Comparison of ENCODE assay signal across 17 mouse cellular contexts in the genomic region with DNA sequence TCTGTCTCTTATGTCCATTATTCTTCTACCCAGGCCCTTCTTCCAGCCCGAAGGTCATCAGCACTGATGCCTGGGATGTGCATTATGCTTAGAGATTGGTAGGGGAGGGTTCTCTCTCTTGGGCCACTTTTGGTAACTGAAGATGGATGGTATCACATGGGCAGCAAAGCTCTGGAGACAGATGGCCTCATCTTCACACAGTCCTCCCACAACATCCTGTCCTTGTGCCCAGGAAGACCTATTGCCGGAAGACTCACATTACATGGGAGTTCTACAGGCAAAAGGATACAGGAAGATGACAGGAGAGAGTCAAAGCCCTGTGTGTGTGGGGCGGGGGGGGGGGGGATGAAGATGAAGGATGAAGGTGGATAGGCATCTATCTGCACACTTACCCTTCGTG.
"Had no signal": no experiment of that assay in that cellular context is flagged by ENCODE, and none has a peak within 500 bp of the region (broad histone marks: within the 10 kb centered on the region; RNA-seq: fewer than 3 reads in every experiment).

No protein-coding gene starts in this region.

- H3K4me2 ChIP-seq: liver, embryonic 13.5 days; midbrain, embryonic 12.5 days; midbrain, embryonic 15.5 days; neural tube, embryonic 12.5 days; neural tube, embryonic 15.5 days; stomach, embryonic 15.5 days had no signal

- H3K27ac ChIP-seq: layer of hippocampus, adult 2 months; liver, embryonic 13.5 days; macrophage; midbrain, embryonic 12.5 days; midbrain, embryonic 15.5 days; neural tube, embryonic 12.5 days; neural tube, embryonic 15.5 days; stomach, embryonic 15.5 days had no signal

- H3K9ac ChIP-seq: liver, embryonic 13.5 days; midbrain, embryonic 12.5 days; midbrain, embryonic 15.5 days; neural tube, embryonic 12.5 days; neural tube, embryonic 15.5 days; stomach, embryonic 15.5 days had no signal

- ATAC-seq: intestine, postnatal 0 days; midbrain, embryonic 15.5 days had no signal

- H3K4me3 ChIP-seq: layer of hippocampus, adult 2 months; liver, embryonic 13.5 days; midbrain, embryonic 12.5 days; midbrain, embryonic 15.5 days; neural tube, embryonic 12.5 days; neural tube, embryonic 15.5 days; stomach, embryonic 15.5 days had no signal

- H3K9me3 ChIP-seq: liver, embryonic 13.5 days; midbrain, embryonic 12.5 days; midbrain, embryonic 15.5 days; neural tube, embryonic 12.5 days; neural tube, embryonic 15.5 days; stomach, embryonic 15.5 days had no signal

- H3K4me1 ChIP-seq: liver, embryonic 13.5 days; neural tube, embryonic 12.5 days; stomach, embryonic 15.5 days had no signal

- DNase-seq: kidney, adult 2 months; kidney, postnatal 25 days; layer of hippocampus, adult 9-11 months; liver, embryonic 13.5 days; lung, adult 2 months; retina, postnatal 1 day; right cerebral cortex, postnatal 25 days; spleen, adult 18-20 months; thymus, postnatal 25 days had no signal

- H3K36me3 ChIP-seq: liver, embryonic 13.5 days; midbrain, embryonic 12.5 days; midbrain, embryonic 15.5 days; neural tube, embryonic 12.5 days; neural tube, embryonic 15.5 days; stomach, embryonic 15.5 days had no signal

- H3K27me3 ChIP-seq: liver, embryonic 13.5 days; midbrain, embryonic 12.5 days; midbrain, embryonic 15.5 days; neural tube, embryonic 12.5 days; neural tube, embryonic 15.5 days; stomach, embryonic 15.5 days had no signal
